Mouse (Mus musculus) hindbrain, embryonic 14.5 days (tissue): Measurements from ENCODE around the gene Zmynd19. TPM values are rescaled to one million over a fixed set of nuclear protein-coding genes. Genes with fewer than 3 reads are reported as not detected.
"Not testable (repeated sequence)": the region's sequence is repeated elsewhere in the genome, so short reads cannot be mapped to it uniquely, and the experiment has no call there.

Experiments
- ATAC-seq: fragments of 200-750 bp; cut with Nextera tagmentation; 2 replicates; pipeline ENCODE4 v1.8.0; 2017; ENCODE audit warnings: moderate number of reproducible peaks, mild to moderate bottlenecking, moderate TSS enrichment, moderate library complexity; ENCODE audit not compliant: low FRiP score
- DNase-seq: peaks from one replicate; pipeline ENCODE4 v3.0.0-alpha.2; 2015; ENCODE audit warnings: low spot score
- H3K27ac ChIP-seq: fragments of 300-500 bp; sonication (generic); 2 replicates; pipeline ENCODE4 v1.5.1; 2014; ENCODE audit warnings: mild to moderate bottlenecking, moderate library complexity
- H3K27me3 ChIP-seq: fragments of 300-500 bp; sonication (generic); 2 replicates; pipeline ENCODE4 v1.6.1; 2014; ENCODE audit warnings: mild to moderate bottlenecking, low read length, mixed read lengths; ENCODE audit not compliant: control insufficient read depth, insufficient read depth
- H3K36me3 ChIP-seq: fragments of 300-500 bp; sonication (generic); replicated peaks from 2 replicates; pipeline ENCODE4 v1.6.1; 2014; ENCODE audit not compliant: control insufficient read depth, insufficient read depth
- H3K4me1 ChIP-seq: fragments of 300-500 bp; sonication (generic); replicated peaks from 2 replicates; pipeline ENCODE4 v1.6.1; 2014; ENCODE audit warnings: antibody characterized with exemption, low read length, mixed read lengths; ENCODE audit not compliant: control insufficient read depth, insufficient read depth
- H3K4me2 ChIP-seq: fragments of 300-500 bp; sonication (generic); replicated peaks from 2 replicates; pipeline ENCODE4 v1.6.1; 2014; ENCODE audit warnings: mild to moderate bottlenecking, moderate library complexity
- H3K4me3 ChIP-seq: fragments of 300-500 bp; sonication (generic); replicated peaks from 2 replicates; pipeline ENCODE4 v1.5.1; 2014; ENCODE audit warnings: mild to moderate bottlenecking, low read length
- H3K9ac ChIP-seq: fragments of 300-500 bp; sonication (generic); 2 replicates; pipeline ENCODE4 v1.6.1; 2014
- H3K9me3 ChIP-seq: fragments of 300-500 bp; sonication (generic); 2 replicates; pipeline ENCODE4 v1.6.1; 2016; ENCODE audit warnings: low read length; ENCODE audit not compliant: control insufficient read depth
- WGBS: fragments of 180-500 bp; shearing (Covaris S2); extraction: QIAGEN DNeasy Blood & Tissue Kit; methylation state at CpG from one replicate; pipeline ENCODE4 v1.1.7; 2014; 5-methylcytosine and 5-hydroxymethylcytosine counted together
- polyA plus RNA-seq: library from polyadenylated mRNA; unstranded; fragments of >200 nt; fragmentation: Nextera tagmentation; extraction: Ambion mirVana; gene quantifications from 2 replicates; pipeline ENCODE4 v1.2.1, GENCODE M21; 2014

Gene Zmynd19
- polyA plus RNA-seq, 1 experiment from 2014 or later = 23.4 TPM

DNA sequence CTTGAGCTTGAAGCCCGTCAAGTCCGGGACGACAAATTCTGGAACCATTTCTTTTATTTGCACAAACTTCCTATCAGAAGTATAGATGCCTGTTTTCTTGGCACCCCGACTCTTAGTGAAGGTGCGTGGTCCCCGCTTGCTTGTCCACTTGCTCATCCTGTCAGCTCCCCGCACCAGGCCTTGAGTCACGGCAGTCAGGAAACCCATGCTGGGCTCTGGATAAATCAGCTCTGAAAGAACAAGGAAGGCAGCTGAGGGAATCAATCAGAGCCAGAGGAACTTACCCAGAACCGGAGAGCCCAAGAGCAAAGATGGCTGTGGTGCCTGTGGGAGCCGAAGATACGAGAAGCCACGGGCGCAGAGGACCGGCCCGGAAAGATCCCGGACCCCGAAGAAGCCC is 24.9 kb downstream of the Zmynd19 start:
- peaks cover 41% of the 10 kb centered on the region for H3K36me3 ChIP-seq
- H3K4me1 ChIP-seq = peaks cover 22% of the 10 kb centered on the region
- 0% methylated on average over 17 of the region's 17 CpGs for WGBS
- ATAC-seq, DNase-seq, H3K27me3 ChIP-seq, H3K9me3 ChIP-seq: not testable (repeated sequence)
- peak overlapping the region; percentile 88 for H3K4me2 ChIP-seq
- H3K9ac ChIP-seq = peak overlapping the region; percentile 73
- peak overlapping the region; percentile 65 for H3K4me3 ChIP-seq
- peak overlapping the region; percentile 86 for H3K27ac ChIP-seq

DNA sequence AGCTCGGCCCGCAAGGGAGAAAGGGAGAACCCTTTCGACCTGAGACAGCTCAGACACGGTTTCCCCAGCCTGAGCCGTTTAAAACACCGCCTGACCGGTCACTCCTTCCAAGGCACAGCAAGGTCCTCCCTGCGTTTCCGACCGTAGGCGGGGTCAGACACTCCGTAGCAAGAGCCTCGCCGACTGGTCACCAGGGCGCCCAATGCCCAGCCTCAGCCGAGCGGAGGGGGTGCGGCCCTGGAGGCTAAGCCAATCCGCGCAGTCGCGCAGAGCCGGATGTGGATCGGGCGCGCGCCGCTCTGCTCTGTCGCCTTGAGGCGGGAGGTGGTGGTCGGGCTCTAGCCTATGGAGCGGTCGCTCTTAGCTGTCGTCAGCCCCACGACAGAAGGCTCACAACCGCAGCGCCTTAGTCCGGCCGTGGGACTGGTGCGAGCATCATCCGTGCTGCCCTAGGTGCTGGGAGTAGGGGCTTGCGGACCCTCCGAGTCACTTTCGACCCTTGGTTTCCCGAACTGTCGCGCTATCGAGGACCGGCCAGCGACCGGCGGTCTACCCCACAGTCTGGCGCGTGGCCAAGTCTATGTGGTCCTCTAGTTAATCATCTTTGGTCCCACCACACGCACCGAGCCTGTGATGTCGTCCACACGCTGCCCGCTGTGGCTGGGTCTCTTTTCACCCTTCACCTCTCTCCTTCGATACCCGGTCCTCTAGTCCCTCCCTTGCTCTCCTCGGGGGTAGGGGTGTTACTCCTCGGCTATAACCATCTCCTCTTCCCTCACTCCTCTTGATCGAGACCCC is 25.5 kb downstream of the Zmynd19 start, which contains the start of gene Mrpl41:
Gene Mrpl41 (minus strand): TSS at position 193 of the 798 bp plus-strand sequence.
- peak within 1 kb of the TSS; percentile 87 for H3K27ac ChIP-seq
- ATAC-seq (peak; percentile 100), DNase-seq (peak; percentile 97)
- no peaks in the 10 kb centered on the region for H3K27me3 ChIP-seq
- peak within 1 kb of the TSS; percentile 65 for H3K4me3 ChIP-seq
- no peaks in the 10 kb centered on the region for H3K9me3 ChIP-seq
- H3K36me3 ChIP-seq = peaks cover 34% of the 10 kb centered on the region
- peak within 1 kb of the TSS; percentile 73 for H3K9ac ChIP-seq
- WGBS = under 1% methylated on average over 64 of the region's 64 CpGs
- H3K4me2 ChIP-seq = peak within 1 kb of the TSS; percentile 88
- H3K4me1 ChIP-seq = peaks cover 22% of the 10 kb centered on the region

DNA sequence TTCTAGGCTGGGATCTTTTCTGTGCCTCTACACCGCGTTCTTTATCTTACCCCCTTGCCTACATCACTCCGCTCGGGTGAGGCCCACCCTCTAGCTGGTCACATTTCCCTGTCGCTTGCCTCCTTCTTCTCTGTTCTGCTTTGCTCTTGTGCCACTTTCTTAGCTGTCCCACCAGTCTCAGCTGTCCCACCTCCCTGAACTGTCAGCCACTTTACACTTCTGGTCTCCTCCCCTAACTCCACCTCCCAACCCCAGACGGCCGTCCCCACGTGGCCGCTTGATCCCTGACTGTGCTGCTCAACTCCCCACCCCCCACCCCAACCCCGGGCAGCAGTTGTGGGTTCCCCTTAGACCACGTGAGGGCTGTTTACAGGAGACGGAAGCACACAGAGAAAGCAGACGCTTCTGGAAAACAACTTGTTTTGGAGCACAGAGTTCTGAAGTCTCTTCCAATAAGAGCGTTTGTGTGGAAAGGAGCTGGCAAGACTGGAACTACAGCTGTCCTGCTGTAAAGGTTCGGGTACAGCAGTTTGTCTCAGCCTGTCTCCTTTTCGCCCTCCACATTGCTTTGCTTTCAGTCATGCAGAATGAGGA is 26.2 kb downstream of the Zmynd19 start, which contains the start of gene Pnpla7:
Gene Pnpla7 (plus strand): TSS at position 330 of the 594 bp plus-strand sequence.
- peak; percentile 10 for ATAC-seq
- DNase-seq = peak; percentile 40
- peak within 1 kb of the TSS; percentile 73 for H3K9ac ChIP-seq
- H3K36me3 ChIP-seq = peaks cover 27% of the 10 kb centered on the region
- H3K27ac ChIP-seq = peak within 1 kb of the TSS; percentile 87
- H3K9me3 ChIP-seq = no peaks in the 10 kb centered on the region
- H3K4me3 ChIP-seq = peak within 1 kb of the TSS; percentile 65
- H3K4me1 ChIP-seq = peaks cover 22% of the 10 kb centered on the region
- peak within 1 kb of the TSS; percentile 88 for H3K4me2 ChIP-seq
- H3K27me3 ChIP-seq = no peaks in the 10 kb centered on the region
- under 1% methylated on average over 16 of the region's 16 CpGs for WGBS

GRCm38 (mm10) chr2:24976960-24977359 is 27.4 kb downstream of the Zmynd19 start:
- no peak overlapping the region for H3K27ac ChIP-seq
- no peak for ATAC-seq
- no peaks in the 10 kb centered on the region for H3K27me3 ChIP-seq
- H3K9ac ChIP-seq = no peak overlapping the region
- H3K36me3 ChIP-seq = peaks cover 16% of the 10 kb centered on the region
- H3K4me3 ChIP-seq = no peak overlapping the region
- no peak for DNase-seq
- H3K4me2 ChIP-seq = no peak overlapping the region
- peaks cover 22% of the 10 kb centered on the region for H3K4me1 ChIP-seq
- WGBS = 96% methylated on average over 5 of the region's 5 CpGs
- H3K9me3 ChIP-seq = no peaks in the 10 kb centered on the region

GRCm38 (mm10) chr2:24987762-24988161 is 38.2 kb downstream of the Zmynd19 start:
- H3K4me2 ChIP-seq = no peak overlapping the region
- H3K36me3 ChIP-seq = no peaks in the 10 kb centered on the region
- ATAC-seq (no peak), DNase-seq (no peak)
- no peaks in the 10 kb centered on the region for H3K4me1 ChIP-seq
- H3K9ac ChIP-seq = no peak overlapping the region
- H3K27me3 ChIP-seq = no peaks in the 10 kb centered on the region
- no peaks in the 10 kb centered on the region for H3K9me3 ChIP-seq
- 68% methylated on average over 2 of the region's 2 CpGs for WGBS
- H3K27ac ChIP-seq = no peak overlapping the region
- H3K4me3 ChIP-seq = no peak overlapping the region

- H3K4me1 ChIP-seq = no peaks in the 10 kb centered on the region
- no peaks in the 10 kb centered on the region for H3K36me3 ChIP-seq
- no peaks in the 10 kb centered on the region for H3K27me3 ChIP-seq
- H3K4me3 ChIP-seq = no peak overlapping the region
- WGBS = 90% methylated on average over 6 of the region's 6 CpGs
- DNase-seq (no peak), ATAC-seq (no peak)
- H3K27ac ChIP-seq = no peak overlapping the region
- no peaks in the 10 kb centered on the region for H3K9me3 ChIP-seq
- H3K9ac ChIP-seq = no peak overlapping the region
- no peak overlapping the region for H3K4me2 ChIP-seq
Observed at GRCm38 (mm10) chr2:24995332-24995731, 45.7 kb downstream of the Zmynd19 start.

DNA sequence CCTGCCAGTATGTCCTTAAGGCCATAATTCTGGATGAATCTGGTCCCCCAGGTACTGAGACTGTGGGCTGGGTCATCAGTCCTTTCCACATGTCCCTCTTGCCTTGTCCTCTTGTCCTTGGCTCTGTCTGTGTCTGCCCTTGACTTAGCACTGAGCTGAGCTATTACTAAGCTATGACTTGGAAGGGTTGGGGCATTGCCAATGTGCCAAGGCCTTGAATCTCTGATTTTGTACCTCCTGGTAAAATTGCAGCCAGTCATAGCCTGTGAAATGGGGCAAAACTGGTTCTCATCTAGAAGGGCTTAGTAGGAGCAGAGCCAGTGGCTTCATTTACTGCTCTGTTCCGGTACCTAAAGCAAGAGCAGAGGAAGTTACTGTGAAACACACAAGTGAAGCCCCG is 46.9 kb downstream of the Zmynd19 start:
- WGBS = 93% methylated on average over 2 of the region's 2 CpGs
- Histone ChIP-seq H3K36me3 (no peaks in the 10 kb centered on the region), H3K9ac (no peak overlapping the region), H3K4me2 (no peak overlapping the region), H3K9me3 (no peaks in the 10 kb centered on the region), H3K4me1 (no peaks in the 10 kb centered on the region), H3K27ac (no peak overlapping the region), H3K27me3 (no peaks in the 10 kb centered on the region), H3K4me3 (no peak overlapping the region)
- no peak for DNase-seq
- ATAC-seq = no peak

DNA sequence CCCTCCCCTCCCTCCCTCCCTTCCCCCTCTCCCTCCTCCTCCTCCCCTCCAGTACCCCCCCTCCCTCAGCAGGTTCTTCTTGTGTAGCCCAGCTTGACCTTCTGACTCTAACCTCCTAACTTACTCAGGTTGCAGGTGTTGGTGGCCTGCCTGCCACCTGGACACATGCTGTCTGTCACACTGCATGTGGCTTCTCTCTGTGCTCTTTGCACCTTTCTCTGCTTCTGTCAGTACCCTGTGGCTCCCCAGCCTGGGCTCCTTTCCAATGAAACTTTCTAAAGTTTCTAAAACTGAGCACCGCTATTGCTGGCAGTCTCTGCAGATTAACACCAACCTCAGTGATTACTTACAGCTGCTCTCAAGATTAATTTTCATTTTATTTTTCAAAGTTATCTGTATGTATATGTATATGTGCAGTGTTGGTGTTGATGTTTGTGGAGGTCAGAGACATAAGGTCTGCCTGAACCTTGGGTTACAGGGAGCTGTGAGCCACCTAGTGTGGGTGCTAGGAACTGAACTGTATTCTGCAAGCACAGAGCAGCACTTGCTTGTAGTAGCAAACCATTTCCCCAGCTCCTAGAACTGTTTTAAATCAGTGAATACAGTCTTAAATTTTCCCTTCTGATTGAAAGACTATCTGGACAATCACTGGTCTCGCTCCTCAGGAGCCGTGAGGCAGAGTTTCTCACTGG is 51.1 kb downstream of the Zmynd19 start:
- no peak for ATAC-seq

More for the DNA sequence above, 51.1 kb downstream of the Zmynd19 start:
- Histone ChIP-seq H3K9me3 (no peaks in the 10 kb centered on the region), H3K27ac (no peak overlapping the region), H3K4me1 (no peaks in the 10 kb centered on the region), H3K4me3 (no peak overlapping the region), H3K4me2 (no peak overlapping the region), H3K27me3 (no peaks in the 10 kb centered on the region), H3K36me3 (no peaks in the 10 kb centered on the region), H3K9ac (no peak overlapping the region)
- WGBS = 84% methylated on average over 3 of the region's 3 CpGs
- DNase-seq = peak; percentile 56
